12 mouse cellular contexts compared by ENCODE assay signal in the genomic region with DNA sequence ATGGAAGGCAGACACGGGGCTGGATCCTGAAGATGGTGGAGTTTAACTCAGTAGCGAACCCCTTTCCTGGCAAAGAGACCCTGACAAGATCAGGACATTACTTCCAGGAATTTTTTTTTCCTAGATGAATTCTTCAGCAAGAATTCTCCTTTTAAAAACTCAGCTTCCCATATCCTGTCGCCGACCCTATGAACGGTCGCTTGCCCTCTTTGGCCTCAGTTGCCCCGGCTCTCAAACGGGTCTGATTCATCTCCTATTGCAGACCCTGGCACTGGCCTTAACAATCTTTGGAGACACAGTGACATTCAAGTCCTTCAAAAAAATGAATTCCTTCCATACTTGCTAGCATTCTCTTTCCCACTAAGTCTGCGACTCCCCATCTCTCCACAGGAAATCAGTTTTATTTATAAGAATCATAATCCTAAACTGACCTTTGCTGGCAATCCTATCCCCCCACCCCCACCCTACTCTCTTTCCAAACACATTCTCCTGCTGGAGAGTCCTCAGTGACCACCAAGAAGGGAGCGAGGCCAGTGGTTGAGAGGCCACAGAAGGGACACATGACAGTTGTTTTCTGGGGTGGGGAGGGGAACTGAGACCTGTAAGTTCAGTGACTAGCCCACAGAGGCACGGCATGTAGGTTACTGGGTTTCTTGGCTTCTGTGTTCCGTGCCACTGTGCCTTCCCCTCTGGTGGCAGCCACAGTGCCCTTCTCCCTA. TPM values are rescaled to one million over a fixed set of nuclear protein-coding genes. Genes with fewer than 3 reads are reported as not detected.
A peak's percentile ranks its signal among the peaks of the same experiment; 100 is the strongest.
DNase-seq lines count a peak whose midpoint lies in the region; ATAC-seq lines count a peak whose summit lies in the region.
"Had no signal": no experiment of that assay in that cellular context is flagged by ENCODE, and none has a peak within 500 bp of the region (broad histone marks: within the 10 kb centered on the region; RNA-seq: fewer than 3 reads in every experiment).

No protein-coding gene starts in this region.

- no peak for DNase-seq in hindbrain, embryonic 10.5 days (ENCODE audit: low spot score)
- DNase-seq in lung, postnatal 25 days (ENCODE audit: low spot score), result no peak
- peak; percentile 66 for DNase-seq in kidney, postnatal 10 days
- DNase-seq in layer of hippocampus, postnatal 10 days (ENCODE audit: low spot score in 2 of 2), result no peak
- no peak for DNase-seq in forebrain, embryonic 11.5 days (ENCODE audit: low spot score)
- DNase-seq: thymus, postnatal 25 days had no signal

- no peak overlapping the region for H3K4me3 ChIP-seq in hindbrain, embryonic 10.5 days
- no peak overlapping the region for H3K4me3 ChIP-seq in hindbrain, embryonic 12.5 days
- peak overlapping the region; percentile 9 for H3K4me3 ChIP-seq in lung, embryonic 16.5 days (ENCODE audit: low read length)
- no peak overlapping the region for H3K4me3 ChIP-seq in neural tube, embryonic 15.5 days (replicated peaks)
- H3K4me3 ChIP-seq in forebrain, embryonic 11.5 days (ENCODE audit: low read depth, low read length), result no peak overlapping the region
- H3K4me3 ChIP-seq: embryonic facial prominence, embryonic 13.5 days had no signal

- H3K4me1 ChIP-seq in hindbrain, embryonic 10.5 days (replicated peaks), result peaks cover 52% of the 10 kb centered on the region
- H3K4me1 ChIP-seq in hindbrain, embryonic 12.5 days, result peaks cover 22% of the 10 kb centered on the region
- peaks cover 47% of the 10 kb centered on the region for H3K4me1 ChIP-seq in lung, embryonic 16.5 days (replicated peaks; ENCODE audit: control insufficient read depth, insufficient read depth, low read length)
- H3K4me1 ChIP-seq in neural tube, embryonic 15.5 days, result peaks cover 39% of the 10 kb centered on the region
- H3K4me1 ChIP-seq in forebrain, embryonic 11.5 days (replicated peaks; ENCODE audit: control insufficient read depth, insufficient read depth, low read length), result peaks cover under 1% of the 10 kb centered on the region

- H3K9me3 ChIP-seq in hindbrain, embryonic 10.5 days, result no peaks in the 10 kb centered on the region
- H3K9me3 ChIP-seq in hindbrain, embryonic 12.5 days (replicated peaks), result no peaks in the 10 kb centered on the region
- no peaks in the 10 kb centered on the region for H3K9me3 ChIP-seq in lung, embryonic 16.5 days (ENCODE audit: control insufficient read depth, low read length)
- H3K9me3 ChIP-seq in neural tube, embryonic 15.5 days (replicated peaks), result no peaks in the 10 kb centered on the region
- no peaks in the 10 kb centered on the region for H3K9me3 ChIP-seq in forebrain, embryonic 11.5 days (ENCODE audit: control insufficient read depth, low read length)
- H3K9me3 ChIP-seq: embryonic facial prominence, embryonic 13.5 days had no signal

- no peaks in the 10 kb centered on the region for H3K36me3 ChIP-seq in hindbrain, embryonic 10.5 days
- no peaks in the 10 kb centered on the region for H3K36me3 ChIP-seq in hindbrain, embryonic 12.5 days
- H3K36me3 ChIP-seq in lung, embryonic 16.5 days (ENCODE audit: control insufficient read depth, insufficient read depth, low read length), result no peaks in the 10 kb centered on the region
- H3K36me3 ChIP-seq in neural tube, embryonic 15.5 days, result no peaks in the 10 kb centered on the region
- no peaks in the 10 kb centered on the region for H3K36me3 ChIP-seq in forebrain, embryonic 11.5 days (ENCODE audit: control insufficient read depth, insufficient read depth, low read length)
- H3K36me3 ChIP-seq: embryonic facial prominence, embryonic 13.5 days had no signal

- WGBS in hindbrain, embryonic 10.5 days, result 73% methylated on average over 12 of the region's 12 CpGs
- 68% methylated on average over 12 of the region's 12 CpGs for WGBS in hindbrain, embryonic 12.5 days
- 42% methylated on average over 12 of the region's 12 CpGs for WGBS in lung, embryonic 16.5 days
- 66% methylated on average over 12 of the region's 12 CpGs for WGBS in neural tube, embryonic 15.5 days
- 77% methylated on average over 12 of the region's 12 CpGs for WGBS in forebrain, embryonic 11.5 days

- peak overlapping the region; percentile 1; the same call in 1 of the 2 replicates for H3K27ac ChIP-seq in hindbrain, embryonic 10.5 days
- no peak overlapping the region for H3K27ac ChIP-seq in hindbrain, embryonic 12.5 days
- H3K27ac ChIP-seq in lung, embryonic 16.5 days (ENCODE audit: low read length), result peak overlapping the region; percentile 84
- H3K27ac ChIP-seq in neural tube, embryonic 15.5 days (replicated peaks), result peak overlapping the region; percentile 45; the same call in 1 of the 2 replicates
- no peak overlapping the region for H3K27ac ChIP-seq in forebrain, embryonic 11.5 days (ENCODE audit: low read depth, low read length)
- H3K27ac ChIP-seq: embryonic facial prominence, embryonic 13.5 days; macrophage had no signal

- H3K9ac ChIP-seq in hindbrain, embryonic 12.5 days, result no peak overlapping the region
- peak overlapping the region; percentile 33; the same call in 1 of the 2 replicates for H3K9ac ChIP-seq in lung, embryonic 16.5 days (ENCODE audit: low read length)
- H3K9ac ChIP-seq in neural tube, embryonic 15.5 days (replicated peaks), result no peak overlapping the region
- no peak overlapping the region for H3K9ac ChIP-seq in forebrain, embryonic 11.5 days (ENCODE audit: low read length)
- H3K9ac ChIP-seq: embryonic facial prominence, embryonic 13.5 days had no signal

- H3K27me3 ChIP-seq in hindbrain, embryonic 10.5 days (ENCODE audit: insufficient read depth, poor library complexity, severe bottlenecking), result peaks cover 29% of the 10 kb centered on the region
- H3K27me3 ChIP-seq in hindbrain, embryonic 12.5 days, result peaks cover 19% of the 10 kb centered on the region
- H3K27me3 ChIP-seq in lung, embryonic 16.5 days (ENCODE audit: control insufficient read depth, insufficient read depth, low read depth, low read length), result peaks cover 3% of the 10 kb centered on the region; the same call in 1 of the 2 replicates
- peaks cover 15% of the 10 kb centered on the region for H3K27me3 ChIP-seq in neural tube, embryonic 15.5 days (replicated peaks)
- H3K27me3 ChIP-seq in forebrain, embryonic 11.5 days (ENCODE audit: control insufficient read depth, insufficient read depth, low read length), result peaks cover 12% of the 10 kb centered on the region

- no peak overlapping the region for H3K4me2 ChIP-seq in hindbrain, embryonic 12.5 days (replicated peaks)
- peak overlapping the region; percentile 45 for H3K4me2 ChIP-seq in lung, embryonic 16.5 days (ENCODE audit: low read depth, low read length)
- peak overlapping the region; percentile 32 for H3K4me2 ChIP-seq in neural tube, embryonic 15.5 days
- no peak overlapping the region for H3K4me2 ChIP-seq in forebrain, embryonic 11.5 days (ENCODE audit: low read depth, low read length, severe bottlenecking)
- H3K4me2 ChIP-seq: embryonic facial prominence, embryonic 13.5 days had no signal

- ATAC-seq in hindbrain, embryonic 12.5 days (ENCODE audit: low FRiP score), result no peak
- peak; percentile 48 for ATAC-seq in lung, embryonic 16.5 days (ENCODE audit: low read depth)
- no peak for ATAC-seq in neural tube, embryonic 15.5 days (ENCODE audit: low FRiP score)
- ATAC-seq in forebrain, embryonic 11.5 days (replicated peaks; ENCODE audit: low FRiP score), result no peak

RNA-seq across cellular contexts. Expression of a gene that starts 5.1 kb away (rescaled TPM):
- 3.8 and 5.9 TPM in 2 replicates for polyA plus RNA-seq in hindbrain, embryonic 10.5 days (2016; fragmentation: Nextera tagmentation; extraction: Ambion mirVana)
- polyA plus RNA-seq in hindbrain, embryonic 12.5 days (2016; fragmentation: Nextera tagmentation; extraction: Ambion mirVana), result 8.1 and 9.1 TPM in 2 replicates
- 29.0 and 31.3 TPM in 2 replicates for polyA plus RNA-seq in lung, embryonic 16.5 days (2015; fragmentation: Nextera tagmentation; extraction: Ambion mirVana)
- polyA plus RNA-seq in neural tube, embryonic 15.5 days (2015; fragmentation: Nextera tagmentation; extraction: Ambion mirVana), result 12.3 and 15.9 TPM in 2 replicates
- total RNA-seq in layer of hippocampus, postnatal 10 days (2021), result 10 to 100 TPM; 22.0 to 24.5 TPM
- 2.0 and 2.4 TPM in 2 replicates for polyA plus RNA-seq in forebrain, embryonic 11.5 days (2014; fragmentation: Nextera tagmentation; extraction: Ambion mirVana)
- total RNA-seq: neutrophil, adult 5-6 weeks had no signal
- polyA plus RNA-seq: macrophage had no signal

Comparison
In these comparisons a context has a peak if more than half of its experiments do, and no peak if none do; other contexts are left out.
1. H3K27ac ChIP-seq: peak in hindbrain, embryonic 10.5 days (single experiment), lung, embryonic 16.5 days (single experiment) and neural tube, embryonic 15.5 days (single experiment); none in hindbrain, embryonic 12.5 days (single experiment) and forebrain, embryonic 11.5 days (single experiment).
2. H3K4me2 ChIP-seq: peak in lung, embryonic 16.5 days (single experiment) and neural tube, embryonic 15.5 days (single experiment); none in hindbrain, embryonic 12.5 days (single experiment) and forebrain, embryonic 11.5 days (single experiment).